Mouse (Mus musculus) myocyte (in vitro differentiated cells): Measurements from ENCODE around the gene Tmem97.

Source experiments
- CEBPB ChIP-seq: IDR thresholded peaks from 2 replicates; pipeline ENCODE4 v1.6.1; 2011; ENCODE audit warnings: mild to moderate bottlenecking, moderate library complexity; ENCODE audit not compliant: poor library complexity, insufficient read depth, severe bottlenecking
- E2F4 ChIP-seq: IDR thresholded peaks from one replicate; pipeline ENCODE4 v1.6.1; 2011; ENCODE audit warnings: mild to moderate bottlenecking, control low read depth, moderate library complexity; ENCODE audit not compliant: insufficient read depth
- MAX ChIP-seq: IDR thresholded peaks from one replicate; pipeline ENCODE4 v1.6.1; 2011; ENCODE audit warnings: low read depth, mild to moderate bottlenecking, control low read depth
- MYOD1 ChIP-seq, 3 experiments: IDR thresholded peaks; one replicate each; pipeline ENCODE4 v1.6.1; 2011; ENCODE audit warnings: control low read depth in 2 of 3, low read depth in 2 of 3, mild to moderate bottlenecking in 2 of 3, moderate library complexity in 1 of 3; ENCODE audit not compliant: insufficient read length in 2 of 3, control insufficient read depth in 1 of 3
- POLR2A ChIP-seq: IDR thresholded peaks from one replicate; pipeline ENCODE4 v1.6.1; 2011; ENCODE audit warnings: low read depth, mild to moderate bottlenecking, control low read depth, moderate library complexity; ENCODE audit not compliant: insufficient read length
- POLR2AphosphoS2 ChIP-seq: IDR thresholded peaks from one replicate; pipeline ENCODE4 v1.6.1; 2011; ENCODE audit warnings: low read depth, control low read depth; ENCODE audit not compliant: insufficient read length
- REST ChIP-seq: IDR thresholded peaks from one replicate; pipeline ENCODE4 v1.6.1; 2011; ENCODE audit warnings: mild to moderate bottlenecking, control low read depth, moderate library complexity; ENCODE audit not compliant: insufficient read depth, insufficient read length
- SRF ChIP-seq: IDR thresholded peaks from one replicate; pipeline ENCODE4 v1.6.1; 2011; ENCODE audit warnings: low read depth; ENCODE audit not compliant: control insufficient read depth, insufficient read length
- TCF12 ChIP-seq: IDR thresholded peaks from one replicate; pipeline ENCODE4 v1.6.1; 2011; ENCODE audit warnings: mild to moderate bottlenecking, control low read depth; ENCODE audit not compliant: poor library complexity, insufficient read depth, severe bottlenecking
- TCF3 ChIP-seq: IDR thresholded peaks from one replicate; pipeline ENCODE4 v1.6.1; 2011; ENCODE audit warnings: low read depth, control low read depth; ENCODE audit not compliant: insufficient read length
- USF1 ChIP-seq: IDR thresholded peaks from one replicate; pipeline ENCODE4 v1.6.1; 2011; ENCODE audit warnings: low read depth, mild to moderate bottlenecking, control low read depth, moderate library complexity

DNA sequence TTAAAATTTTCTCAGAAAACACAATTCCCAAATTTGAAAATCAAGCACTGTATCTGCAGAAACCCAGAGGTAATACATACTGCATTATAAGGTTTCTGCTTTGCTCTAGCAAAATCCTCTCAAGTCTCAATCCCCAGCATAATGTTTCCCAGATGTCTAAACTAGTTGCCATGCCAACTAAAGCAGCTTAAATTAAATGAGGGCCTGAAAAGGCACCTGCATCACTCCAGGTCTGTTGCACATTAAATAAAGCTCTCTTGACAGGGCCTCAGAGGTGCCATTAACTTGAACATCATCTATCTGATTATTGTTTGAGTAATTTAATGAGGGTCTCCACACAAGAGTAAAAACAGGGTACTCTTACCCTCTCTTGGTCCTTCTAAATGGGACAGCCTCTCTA is 46.2 kb upstream of the Tmem97 start:
- TF ChIP-seq POLR2A (no peak), MAX (no peak), USF1 (no peak), REST (no peak), E2F4 (no peak), TCF3 (no peak), TCF12 (no peak), MYOD1 (IDR thresholded peaks at IDR 0.05; ENCODE audit: control insufficient read depth in 1 of 3, insufficient read length in 2 of 3, low read depth in 2 of 3) (no peak), SRF (no peak), CEBPB (no peak), POLR2AphosphoS2 (no peak)
